Mouse (Mus musculus) neural tube, embryonic 14.5 days (tissue): ENCODE measurements around the gene Magi2. TPM values are rescaled to one million over a fixed set of nuclear protein-coding genes. Genes with fewer than 3 reads are reported as not detected.

Source experiments
- ATAC-seq: fragments of 200-750 bp; cut with Nextera tagmentation; 2 replicates; pipeline ENCODE4 v1.8.0; 2017; ENCODE audit warnings: low read depth, mild to moderate bottlenecking, moderate TSS enrichment, moderate library complexity
- H3K27ac ChIP-seq: fragments of 300-500 bp; sonication (generic); 2 replicates; pipeline ENCODE4 v1.5.1; 2014; ENCODE audit warnings: low read depth, mild to moderate bottlenecking, control low read depth, low read length, moderate library complexity, mixed read lengths
- H3K27me3 ChIP-seq: fragments of 300-500 bp; sonication (generic); 2 replicates; pipeline ENCODE4 v1.6.1; 2014; ENCODE audit warnings: low read length; ENCODE audit not compliant: control insufficient read depth, insufficient read depth
- H3K36me3 ChIP-seq: fragments of 300-500 bp; sonication (generic); 2 replicates; pipeline ENCODE4 v1.6.1; 2014; ENCODE audit warnings: low read length, mixed read lengths; ENCODE audit not compliant: control insufficient read depth, insufficient read depth
- H3K4me1 ChIP-seq: fragments of 300-500 bp; sonication (generic); 2 replicates; pipeline ENCODE4 v1.6.1; 2014; ENCODE audit warnings: low read length; ENCODE audit not compliant: control insufficient read depth, insufficient read depth
- H3K4me2 ChIP-seq: fragments of 300-500 bp; sonication (generic); 2 replicates; pipeline ENCODE4 v1.6.1; 2014; ENCODE audit warnings: mild to moderate bottlenecking, low read depth, low read length, control low read depth
- H3K4me3 ChIP-seq: fragments of 300-500 bp; sonication (generic); 2 replicates; pipeline ENCODE4 v1.5.1; 2014; ENCODE audit warnings: low read depth, low read length, control low read depth, mixed read lengths
- H3K9ac ChIP-seq: fragments of 300-500 bp; sonication (generic); replicated peaks from 2 replicates; pipeline ENCODE4 v1.6.1; 2014; ENCODE audit warnings: low read depth, mild to moderate bottlenecking, control low read depth, low read length, mixed read lengths
- H3K9me3 ChIP-seq: fragments of 300-500 bp; sonication (generic); 2 replicates; pipeline ENCODE4 v1.6.1; 2016; ENCODE audit warnings: low read length; ENCODE audit not compliant: control insufficient read depth
- WGBS: fragments of 180-500 bp; shearing (Covaris S2); extraction: QIAGEN DNeasy Blood & Tissue Kit; methylation state at CpG from one replicate; pipeline ENCODE4 v1.1.7; 2014; 5-methylcytosine and 5-hydroxymethylcytosine counted together
- polyA plus RNA-seq: library from polyadenylated mRNA; unstranded; fragments of >200 nt; fragmentation: Nextera tagmentation; extraction: Ambion mirVana; gene quantifications from 2 replicates; pipeline ENCODE4 v1.2.1, GENCODE M21; 2014

Magi2 gene
- polyA plus RNA-seq, 1 experiment from 2014 or later, result 50.2 TPM

DNA sequence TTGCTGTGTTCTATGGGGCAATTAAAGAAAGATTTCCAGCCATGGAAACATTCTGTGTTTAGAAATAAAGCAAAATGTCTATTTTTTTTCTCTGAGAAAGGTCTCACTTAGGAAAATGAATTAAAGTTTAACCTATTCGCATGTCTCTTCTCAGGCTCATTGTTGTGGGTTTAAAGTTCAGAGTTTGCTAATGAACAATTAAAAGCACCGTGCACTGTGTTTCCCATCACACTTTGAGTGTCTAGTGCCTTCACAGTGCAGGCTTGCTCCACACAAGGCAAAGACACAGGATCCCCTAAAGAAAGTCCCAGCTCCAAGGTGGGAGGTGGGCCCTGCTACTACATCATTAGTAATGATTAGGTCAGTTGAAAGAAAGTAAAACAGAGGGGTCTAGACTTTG, 602.5 kb downstream of the Magi2 start:
- Histone ChIP-seq H3K36me3 (no peaks in the 10 kb centered on the region), H3K4me3 (no peak overlapping the region), H3K9ac (no peak overlapping the region), H3K27ac (no peak overlapping the region), H3K27me3 (no peaks in the 10 kb centered on the region), H3K4me1 (no peaks in the 10 kb centered on the region), H3K9me3 (no peaks in the 10 kb centered on the region), H3K4me2 (no peak overlapping the region)
- no peak for ATAC-seq
- WGBS, result 90% methylated on average over 2 of the region's 2 CpGs

- Histone ChIP-seq H3K4me3 (no peak overlapping the region), H3K4me2 (no peak overlapping the region), H3K9ac (no peak overlapping the region), H3K27ac (no peak overlapping the region), H3K4me1 (no peaks in the 10 kb centered on the region), H3K36me3 (no peaks in the 10 kb centered on the region), H3K9me3 (no peaks in the 10 kb centered on the region), H3K27me3 (no peaks in the 10 kb centered on the region)
- no peak for ATAC-seq
- 79% methylated on average over 2 of the region's 2 CpGs for WGBS
These were observed 636.0 kb downstream of the Magi2 start for GRCm38 (mm10) chr5:19862854-19863253.

- 90% methylated on average over 4 of the region's 4 CpGs for WGBS
These were observed 643.6 kb downstream of the Magi2 start for GRCm38 (mm10) chr5:19870406-19870805.

DNA sequence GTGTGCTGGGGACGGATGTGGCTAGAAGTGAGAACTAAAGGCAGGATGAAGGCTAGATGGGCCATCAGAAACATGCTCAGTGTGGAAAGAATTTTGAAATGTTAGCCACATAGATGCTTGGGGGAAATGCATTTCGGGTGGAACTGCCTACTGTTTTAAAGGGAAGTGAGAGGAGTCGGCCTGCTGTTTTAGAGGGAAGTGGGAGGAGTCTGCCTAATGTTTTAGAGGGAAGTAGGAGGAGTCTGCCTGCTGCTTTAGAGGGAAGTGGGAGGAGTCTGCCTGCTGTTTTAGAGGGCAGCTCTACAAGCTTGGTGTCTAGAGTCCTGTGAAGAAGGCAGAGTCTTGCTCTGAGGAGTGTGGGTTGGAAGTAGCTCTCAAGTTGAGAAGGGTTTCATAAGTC, 664.9 kb downstream of the Magi2 start:
- WGBS, result 78% methylated on average over 3 of the region's 3 CpGs
- H3K27me3 ChIP-seq, result no peaks in the 10 kb centered on the region
- H3K4me1 ChIP-seq, result no peaks in the 10 kb centered on the region
- no peak overlapping the region for H3K4me3 ChIP-seq
- H3K36me3 ChIP-seq, result no peaks in the 10 kb centered on the region
- H3K4me2 ChIP-seq, result no peak overlapping the region
- no peaks in the 10 kb centered on the region for H3K9me3 ChIP-seq
- ATAC-seq, result no peak
- H3K27ac ChIP-seq, result no peak overlapping the region
- no peak overlapping the region for H3K9ac ChIP-seq

More at GRCm38 (mm10) chr5:19870406-19870805, 643.6 kb downstream of the Magi2 start:
- Histone ChIP-seq H3K27me3 (no peaks in the 10 kb centered on the region), H3K4me2 (no peak overlapping the region), H3K27ac (no peak overlapping the region), H3K4me1 (no peaks in the 10 kb centered on the region), H3K9me3 (no peaks in the 10 kb centered on the region), H3K9ac (no peak overlapping the region), H3K36me3 (no peaks in the 10 kb centered on the region), H3K4me3 (no peak overlapping the region)
- no peak for ATAC-seq

- Histone ChIP-seq H3K4me1 (no peaks in the 10 kb centered on the region), H3K36me3 (no peaks in the 10 kb centered on the region), H3K9me3 (no peaks in the 10 kb centered on the region), H3K4me2 (no peak overlapping the region), H3K4me3 (no peak overlapping the region), H3K27ac (no peak overlapping the region), H3K9ac (no peak overlapping the region), H3K27me3 (no peaks in the 10 kb centered on the region)
- 87% methylated on average over 6 of the region's 6 CpGs for WGBS
- ATAC-seq, result no peak
These were observed 669.1 kb downstream of the Magi2 start for GRCm38 (mm10) chr5:19895893-19896292.

- WGBS, result 83% methylated on average over 8 of the region's 8 CpGs
- Histone ChIP-seq H3K36me3 (no peaks in the 10 kb centered on the region), H3K27ac (no peak overlapping the region), H3K4me1 (no peaks in the 10 kb centered on the region), H3K9ac (no peak overlapping the region), H3K27me3 (no peaks in the 10 kb centered on the region), H3K4me3 (no peak overlapping the region), H3K9me3 (no peaks in the 10 kb centered on the region), H3K4me2 (no peak overlapping the region)
- no peak for ATAC-seq
These were observed 674.8 kb downstream of the Magi2 start for GRCm38 (mm10) chr5:19901625-19902024.

GRCm38 (mm10) chr5:19906636-19907035, 679.8 kb downstream of the Magi2 start:
- Histone ChIP-seq H3K9me3 (no peaks in the 10 kb centered on the region), H3K36me3 (no peaks in the 10 kb centered on the region), H3K4me3 (no peak overlapping the region), H3K9ac (no peak overlapping the region), H3K4me1 (peaks cover 5% of the 10 kb centered on the region; the same call in 1 of the 2 replicates), H3K27ac (no peak overlapping the region), H3K27me3 (no peaks in the 10 kb centered on the region), H3K4me2 (no peak overlapping the region)
- no peak for ATAC-seq
- WGBS, result 76% methylated on average over 4 of the region's 4 CpGs

DNA sequence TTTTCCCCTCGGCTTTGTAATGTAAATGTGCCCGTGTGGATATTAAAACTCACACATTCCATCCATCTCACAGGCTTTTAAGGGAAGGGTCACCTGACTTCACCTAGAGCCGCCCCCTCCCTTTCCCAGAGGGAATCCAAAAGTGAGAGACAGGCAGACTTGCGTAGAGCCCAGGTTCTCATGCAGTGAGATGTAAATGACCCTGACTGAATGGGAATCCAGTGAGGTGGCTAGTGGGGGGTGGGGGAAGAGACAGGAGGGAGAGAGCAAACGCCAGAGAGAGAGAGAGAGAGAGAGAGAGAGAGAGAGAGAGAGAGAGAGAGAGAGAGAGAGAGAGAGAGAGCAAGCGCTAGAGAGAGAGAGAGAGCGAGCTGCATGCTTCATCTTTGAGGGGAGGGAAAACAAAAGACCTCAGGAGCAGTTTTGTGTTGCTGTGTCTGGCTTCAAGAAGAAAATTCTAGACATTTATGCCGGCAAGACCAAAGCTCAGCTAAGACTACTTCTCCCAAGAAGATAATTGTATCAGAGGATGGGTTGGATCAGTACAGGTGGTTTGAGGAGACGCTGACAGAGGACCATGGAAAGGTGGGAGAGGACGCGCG, 680.6 kb downstream of the Magi2 start:
- Histone ChIP-seq H3K27ac (peak overlapping the region; percentile 76), H3K4me1 (peaks cover 5% of the 10 kb centered on the region; the same call in 1 of the 2 replicates), H3K9ac (peak overlapping the region; percentile 69), H3K4me3 (peak overlapping the region; percentile 46), H3K36me3 (no peaks in the 10 kb centered on the region), H3K9me3 (no peaks in the 10 kb centered on the region), H3K4me2 (peak overlapping the region; percentile 66), H3K27me3 (no peaks in the 10 kb centered on the region)
- 2% methylated on average over 12 of the region's 12 CpGs for WGBS
- peak; percentile 69 for ATAC-seq

GRCm38 (mm10) chr5:19907983-19908705, 681.3 kb downstream of the Magi2 start:
- 2% methylated on average over 16 of the region's 16 CpGs for WGBS
- peaks cover 5% of the 10 kb centered on the region; the same call in 1 of the 2 replicates for H3K4me1 ChIP-seq
- ATAC-seq, result peak; percentile 65
- peak overlapping the region; percentile 69 for H3K9ac ChIP-seq
- H3K27ac ChIP-seq, result peak overlapping the region; percentile 76
- H3K9me3 ChIP-seq, result no peaks in the 10 kb centered on the region
- H3K27me3 ChIP-seq, result no peaks in the 10 kb centered on the region
- H3K4me3 ChIP-seq, result peak overlapping the region; percentile 46
- peak overlapping the region; percentile 66 for H3K4me2 ChIP-seq
- H3K36me3 ChIP-seq, result no peaks in the 10 kb centered on the region
